Mouse (Mus musculus) midbrain, embryonic 14.5 days (tissue): ENCODE results near the gene Gm8212. TPM values are rescaled to one million over a fixed set of nuclear protein-coding genes. Genes with fewer than 3 reads are reported as not detected.
"Not testable (repeated sequence)": the region's sequence is repeated elsewhere in the genome, so short reads cannot be mapped to it uniquely, and the experiment has no call there.

Source experiments
- ATAC-seq: fragments of 200-750 bp; cut with Nextera tagmentation; 2 replicates; pipeline ENCODE4 v1.8.0; 2017; ENCODE audit warnings: moderate number of reproducible peaks, moderate library complexity; ENCODE audit not compliant: low FRiP score, low TSS enrichment
- DNase-seq: peaks from one replicate; pipeline ENCODE4 v3.0.0-alpha.2; 2015
- H3K27ac ChIP-seq: fragments of 300-500 bp; sonication (generic); replicated peaks from 2 replicates; pipeline ENCODE4 v1.5.1; 2014; ENCODE audit warnings: mild to moderate bottlenecking, low read depth, low read length, moderate library complexity
- H3K27me3 ChIP-seq: fragments of 300-500 bp; sonication (generic); 2 replicates; pipeline ENCODE4 v1.6.1; 2014; ENCODE audit warnings: low read length, control low read depth, mixed read lengths; ENCODE audit not compliant: control insufficient read depth, insufficient read depth
- H3K36me3 ChIP-seq: fragments of 300-500 bp; sonication (generic); 2 replicates; pipeline ENCODE4 v1.6.1; 2014; ENCODE audit warnings: low read length, control low read depth; ENCODE audit not compliant: control insufficient read depth, insufficient read depth
- H3K4me1 ChIP-seq: fragments of 300-500 bp; sonication (generic); 2 replicates; pipeline ENCODE4 v1.6.1; 2014; ENCODE audit warnings: mild to moderate bottlenecking, antibody characterized with exemption, low read length, control low read depth; ENCODE audit not compliant: control insufficient read depth, insufficient read depth
- H3K4me2 ChIP-seq: fragments of 300-500 bp; sonication (generic); 2 replicates; pipeline ENCODE4 v1.6.1; 2014; ENCODE audit warnings: mild to moderate bottlenecking, low read length, moderate library complexity
- H3K4me3 ChIP-seq: fragments of 300-500 bp; sonication (generic); replicated peaks from 2 replicates; pipeline ENCODE4 v1.5.1; 2014; ENCODE audit warnings: low read depth, low read length
- H3K9ac ChIP-seq: fragments of 300-500 bp; sonication (generic); replicated peaks from 2 replicates; pipeline ENCODE4 v1.6.1; 2014; ENCODE audit warnings: mild to moderate bottlenecking, low read length, moderate library complexity
- H3K9me3 ChIP-seq: fragments of 300-500 bp; sonication (generic); 2 replicates; pipeline ENCODE4 v1.6.1; 2016; ENCODE audit warnings: low read length, control low read depth, mixed read lengths; ENCODE audit not compliant: control insufficient read depth
- WGBS: fragments of 180-500 bp; shearing (Covaris S2); extraction: QIAGEN DNeasy Blood & Tissue Kit; methylation state at CpG from one replicate; pipeline ENCODE4 v1.1.7; 2014; 5-methylcytosine and 5-hydroxymethylcytosine counted together
- polyA plus RNA-seq: library from polyadenylated mRNA; unstranded; fragments of >200 nt; fragmentation: Nextera tagmentation; extraction: Ambion mirVana; gene quantifications from 2 replicates; pipeline ENCODE4 v1.2.1, GENCODE M21; 2014

The Gm8212 gene
- polyA plus RNA-seq = not detected in 2 replicates

- WGBS = 85% methylated on average over 1 of the region's 3 CpGs
- not testable (repeated sequence) for H3K9me3 ChIP-seq, H3K36me3 ChIP-seq, H3K27ac ChIP-seq, H3K27me3 ChIP-seq, ATAC-seq, H3K4me2 ChIP-seq, DNase-seq, H3K9ac ChIP-seq, H3K4me1 ChIP-seq, H3K4me3 ChIP-seq
Measured at GRCm38 (mm10) chr14:44197361-44197760, at the start of gene Gm8212. Gm8212 (plus strand) TSS chr14:44197661.

- H3K27ac ChIP-seq, H3K36me3 ChIP-seq, H3K4me1 ChIP-seq, H3K9ac ChIP-seq, H3K4me2 ChIP-seq, H3K27me3 ChIP-seq, H3K4me3 ChIP-seq, H3K9me3 ChIP-seq, ATAC-seq, DNase-seq: not testable (repeated sequence)
- WGBS = 90% methylated on average over 3 of the region's 3 CpGs
Measured at GRCm38 (mm10) chr14:44213154-44213553, 15.7 kb downstream of the Gm8212 start, which contains the start of gene 4930503E14Rik. 4930503E14Rik (minus strand) TSS chr14:44213254.

- H3K36me3 ChIP-seq = no peaks in the 10 kb centered on the region
- H3K9me3 ChIP-seq = no peaks in the 10 kb centered on the region
- H3K4me2 ChIP-seq = no peak overlapping the region
- DNase-seq (no peak), ATAC-seq (peak; percentile 37; the same call in 1 of the 2 replicates)
- no peak overlapping the region for H3K4me3 ChIP-seq
- H3K27me3 ChIP-seq = no peaks in the 10 kb centered on the region
- H3K9ac ChIP-seq = no peak overlapping the region
- WGBS = 93% methylated on average over 16 of the region's 16 CpGs
- H3K27ac ChIP-seq = no peak overlapping the region
- no peaks in the 10 kb centered on the region for H3K4me1 ChIP-seq
Measured at GRCm38 (mm10) chr14:44248039-44248438, 50.6 kb downstream of the Gm8212 start.

Other genes with a start within 250 kb of the Gm8212 start
- gene Ang5, start 240.6 kb upstream of the Gm8212 start, polyA plus RNA-seq = not detected in 2 replicates
- not detected in 2 replicates for gene Ang6, start 195.4 kb upstream of the Gm8212 start, polyA plus RNA-seq
- gene Ear2, start 95.0 kb upstream of the Gm8212 start, polyA plus RNA-seq = not detected in 2 replicates
- not detected in 2 replicates for gene Gm3327, start 73.8 kb upstream of the Gm8212 start, polyA plus RNA-seq
- gene 4930503E14Rik, start 15.6 kb downstream of the Gm8212 start, polyA plus RNA-seq = not detected in 2 replicates
- gene Gm8220, start 87.9 kb downstream of the Gm8212 start, polyA plus RNA-seq = not detected in 2 replicates
- gene Gm5930, start 140.9 kb downstream of the Gm8212 start, polyA plus RNA-seq = not detected in 2 replicates
- not detected in 2 replicates for gene Gm8229, start 167.7 kb downstream of the Gm8212 start, polyA plus RNA-seq
- not detected in 2 replicates for gene Gm3371, start 213.0 kb downstream of the Gm8212 start, polyA plus RNA-seq
- not detected in 2 replicates for gene Gm8232, start 236.0 kb downstream of the Gm8212 start, polyA plus RNA-seq